Mouse (Mus musculus): ENCODE data around the gene Gm21970. TPM values are rescaled to one million over a fixed set of nuclear protein-coding genes. Genes with fewer than 3 reads are reported as not detected.
A peak's percentile ranks its signal among the peaks of the same experiment; 100 is the strongest.

Gm21970 gene
- polyA plus RNA-seq, 1 experiment from 2014 or later = not detected

- H3K4me3 ChIP-seq (ENCODE audit: inconsistent target) = no peak overlapping the region
- H3K79me2 ChIP-seq (ENCODE audit: inconsistent target) = peaks cover 92% of the 10 kb centered on the region
- H3K27ac ChIP-seq = no peak overlapping the region
- H3K36me3 ChIP-seq (ENCODE audit: inconsistent target) = peaks cover 50% of the 10 kb centered on the region
- 98% methylated on average over 6 of the region's 9 CpGs for WGBS (ENCODE audit: missing documents)
Measured at GRCm38 (mm10) chr16:91403784-91404183, 12.3 kb downstream of the Gm21970 start.

- no peak overlapping the region for H3K4me3 ChIP-seq (ENCODE audit: inconsistent target)
- 95% methylated on average over 8 of the region's 8 CpGs for WGBS (ENCODE audit: missing documents)
- peaks cover 95% of the 10 kb centered on the region for H3K79me2 ChIP-seq (ENCODE audit: inconsistent target)
- H3K36me3 ChIP-seq (ENCODE audit: inconsistent target) = peaks cover 50% of the 10 kb centered on the region
- H3K27ac ChIP-seq = no peak overlapping the region
Measured at GRCm38 (mm10) chr16:91404187-91404586, 12.7 kb downstream of the Gm21970 start.

- H3K27ac ChIP-seq = peak overlapping the region; percentile 96
- H3K4me3 ChIP-seq (ENCODE audit: inconsistent target) = peak overlapping the region; percentile 36; the same call in 1 of the 2 replicates
- H3K79me2 ChIP-seq (ENCODE audit: inconsistent target) = peaks cover 95% of the 10 kb centered on the region
- WGBS (ENCODE audit: missing documents) = 81% methylated on average over 9 of the region's 10 CpGs
- peaks cover 44% of the 10 kb centered on the region for H3K36me3 ChIP-seq (ENCODE audit: inconsistent target)
Measured at GRCm38 (mm10) chr16:91404828-91405577, 13.5 kb downstream of the Gm21970 start.

GRCm38 (mm10) chr16:91405640-91406584 lies 14.4 kb downstream of the Gm21970 start, which contains the start of gene Il10rb:
TSS of gene Il10rb (plus strand) at chr16:91406164.
- Histone ChIP-seq H3K27ac (peak within 1 kb of the TSS; percentile 96), H3K36me3 (ENCODE audit: inconsistent target) (peaks cover 35% of the 10 kb centered on the region), H3K4me3 (ENCODE audit: inconsistent target) (peak within 1 kb of the TSS; percentile 87), H3K79me2 (ENCODE audit: inconsistent target) (peaks cover 95% of the 10 kb centered on the region)
- 1% methylated on average over 42 of the region's 51 CpGs for WGBS (ENCODE audit: missing documents)

GRCm38 (mm10) chr16:91406585-91407220 lies 15.2 kb downstream of the Gm21970 start:
- Histone ChIP-seq H3K79me2 (ENCODE audit: inconsistent target) (peaks cover 96% of the 10 kb centered on the region), H3K4me3 (ENCODE audit: inconsistent target) (peak overlapping the region; percentile 87), H3K27ac (peak overlapping the region; percentile 92), H3K36me3 (ENCODE audit: inconsistent target) (peaks cover 28% of the 10 kb centered on the region)
- 1% methylated on average over 13 of the region's 13 CpGs for WGBS (ENCODE audit: missing documents)

- Histone ChIP-seq H3K79me2 (ENCODE audit: inconsistent target) (peaks cover 75% of the 10 kb centered on the region), H3K4me3 (ENCODE audit: inconsistent target) (no peak overlapping the region), H3K27ac (peak overlapping the region; percentile 92), H3K36me3 (ENCODE audit: inconsistent target) (peaks cover 32% of the 10 kb centered on the region)
- 32% methylated on average over 11 of the region's 12 CpGs for WGBS (ENCODE audit: missing documents)
Measured at GRCm38 (mm10) chr16:91413102-91413844, 21.8 kb downstream of the Gm21970 start.

GRCm38 (mm10) chr16:91415391-91416189 lies 24.1 kb downstream of the Gm21970 start:
- H3K27ac ChIP-seq = peak overlapping the region; percentile 92
- 19% methylated on average over 9 of the region's 9 CpGs for WGBS (ENCODE audit: missing documents)

GRCm38 (mm10) chr16:91416357-91416756 lies 24.8 kb downstream of the Gm21970 start:
- H3K79me2 ChIP-seq (ENCODE audit: inconsistent target) = peaks cover 69% of the 10 kb centered on the region
- WGBS (ENCODE audit: missing documents) = 96% methylated on average over 6 of the region's 6 CpGs
- H3K4me3 ChIP-seq (ENCODE audit: inconsistent target) = no peak overlapping the region
- peak overlapping the region; percentile 92 for H3K27ac ChIP-seq
- peaks cover 62% of the 10 kb centered on the region for H3K36me3 ChIP-seq (ENCODE audit: inconsistent target)

More at GRCm38 (mm10) chr16:91415391-91416189, 24.1 kb downstream of the Gm21970 start:
- Histone ChIP-seq H3K36me3 (ENCODE audit: inconsistent target) (peaks cover 54% of the 10 kb centered on the region), H3K4me3 (ENCODE audit: inconsistent target) (no peak overlapping the region), H3K79me2 (ENCODE audit: inconsistent target) (peaks cover 75% of the 10 kb centered on the region)

- H3K36me3 ChIP-seq (ENCODE audit: inconsistent target) = peaks cover 65% of the 10 kb centered on the region
- 98% methylated on average over 6 of the region's 7 CpGs for WGBS (ENCODE audit: missing documents)
- H3K79me2 ChIP-seq (ENCODE audit: inconsistent target) = peaks cover 63% of the 10 kb centered on the region
- H3K27ac ChIP-seq = peak overlapping the region; percentile 92
- H3K4me3 ChIP-seq (ENCODE audit: inconsistent target) = no peak overlapping the region
Measured at GRCm38 (mm10) chr16:91416938-91417337, 25.4 kb downstream of the Gm21970 start.

GRCm38 (mm10) chr16:91418531-91418930 lies 27.0 kb downstream of the Gm21970 start:
- WGBS (ENCODE audit: missing documents) = 89% methylated on average over 5 of the region's 5 CpGs
- Histone ChIP-seq H3K27ac (peak overlapping the region; percentile 2; the same call in 1 of the 2 replicates), H3K4me3 (ENCODE audit: inconsistent target) (no peak overlapping the region), H3K79me2 (ENCODE audit: inconsistent target) (peaks cover 47% of the 10 kb centered on the region), H3K36me3 (ENCODE audit: inconsistent target) (peaks cover 75% of the 10 kb centered on the region)

- no peaks in the 10 kb centered on the region; the same call in 1 of the 2 replicates for H3K79me2 ChIP-seq (ENCODE audit: inconsistent target)
- H3K36me3 ChIP-seq (ENCODE audit: inconsistent target) = peaks cover 64% of the 10 kb centered on the region
- 93% methylated on average over 6 of the region's 6 CpGs for WGBS (ENCODE audit: missing documents)
- no peak overlapping the region for H3K4me3 ChIP-seq (ENCODE audit: inconsistent target)
- no peak overlapping the region for H3K27ac ChIP-seq
Measured at GRCm38 (mm10) chr16:91425816-91426215, 34.3 kb downstream of the Gm21970 start.

- H3K36me3 ChIP-seq (ENCODE audit: inconsistent target) = peaks cover 56% of the 10 kb centered on the region
- WGBS (ENCODE audit: missing documents) = 93% methylated on average over 4 of the region's 4 CpGs
- H3K79me2 ChIP-seq (ENCODE audit: inconsistent target) = no peaks in the 10 kb centered on the region; the same call in 1 of the 2 replicates
- no peak overlapping the region for H3K4me3 ChIP-seq (ENCODE audit: inconsistent target)
- H3K27ac ChIP-seq = no peak overlapping the region
Measured at GRCm38 (mm10) chr16:91426586-91426985, 35.1 kb downstream of the Gm21970 start.

GRCm38 (mm10) chr16:91427461-91427860 lies 35.9 kb downstream of the Gm21970 start:
- WGBS (ENCODE audit: missing documents) = 91% methylated on average over 5 of the region's 5 CpGs
- H3K79me2 ChIP-seq (ENCODE audit: inconsistent target) = no peaks in the 10 kb centered on the region
- no peak overlapping the region for H3K27ac ChIP-seq
- H3K36me3 ChIP-seq (ENCODE audit: inconsistent target) = peaks cover 47% of the 10 kb centered on the region
- no peak overlapping the region for H3K4me3 ChIP-seq (ENCODE audit: inconsistent target)
